Mouse (Mus musculus): ENCODE results near the gene Neurl2. TPM values are rescaled to one million over a fixed set of nuclear protein-coding genes. Genes with fewer than 3 reads are reported as not detected.

The Neurl2 gene
- total RNA-seq, 4 experiments from 2014 or later, result 53.8 to 59.3 (median 58.1) TPM

DNA sequence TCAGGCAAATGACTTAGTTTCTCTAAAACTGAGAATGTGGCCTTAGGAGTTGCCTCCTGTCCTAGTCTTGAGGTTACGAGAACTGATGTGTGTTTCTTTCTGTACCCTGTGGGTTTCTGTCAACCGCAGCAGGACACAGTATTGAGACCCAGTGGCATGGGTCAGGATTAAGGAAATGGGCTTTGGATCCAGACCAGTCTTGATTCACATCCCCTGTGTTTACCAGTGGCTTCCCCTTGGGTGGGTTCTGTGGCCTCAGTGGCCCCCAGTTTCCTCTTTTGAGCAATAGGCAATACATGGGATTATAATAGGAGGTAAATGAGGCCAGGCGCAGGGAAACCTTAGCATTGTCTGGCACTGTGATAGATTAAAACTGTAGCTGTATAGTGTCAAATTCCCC, 46.2 kb downstream of the Neurl2 start:
- no peak for DNase-seq (ENCODE audit: low spot score)

DNA sequence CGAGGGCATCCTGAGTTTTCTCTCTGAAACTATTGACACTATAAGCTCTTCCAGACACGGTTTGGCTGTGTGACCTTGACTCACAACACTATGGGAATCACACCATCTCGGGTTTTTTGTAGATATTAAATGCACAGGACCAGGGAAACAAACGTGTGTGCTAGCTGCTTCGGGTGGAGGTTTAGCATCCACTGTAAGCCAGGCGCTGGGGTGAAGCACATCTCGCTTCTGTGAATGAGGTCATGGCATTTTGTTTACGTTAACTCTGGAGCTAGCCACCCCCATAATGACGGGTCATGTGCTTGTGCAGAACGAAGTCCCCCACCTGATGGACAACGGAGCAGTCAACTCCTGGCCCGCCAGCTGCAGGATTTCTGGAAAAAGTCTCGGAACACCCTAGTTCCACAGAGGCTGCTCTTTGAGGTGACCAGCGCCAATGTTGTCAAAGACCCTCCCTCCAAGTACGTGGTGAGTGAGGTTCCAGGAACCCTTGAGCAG, 46.8 kb downstream of the Neurl2 start:
- DNase-seq (ENCODE audit: low spot score), result peak; percentile 31

DNA sequence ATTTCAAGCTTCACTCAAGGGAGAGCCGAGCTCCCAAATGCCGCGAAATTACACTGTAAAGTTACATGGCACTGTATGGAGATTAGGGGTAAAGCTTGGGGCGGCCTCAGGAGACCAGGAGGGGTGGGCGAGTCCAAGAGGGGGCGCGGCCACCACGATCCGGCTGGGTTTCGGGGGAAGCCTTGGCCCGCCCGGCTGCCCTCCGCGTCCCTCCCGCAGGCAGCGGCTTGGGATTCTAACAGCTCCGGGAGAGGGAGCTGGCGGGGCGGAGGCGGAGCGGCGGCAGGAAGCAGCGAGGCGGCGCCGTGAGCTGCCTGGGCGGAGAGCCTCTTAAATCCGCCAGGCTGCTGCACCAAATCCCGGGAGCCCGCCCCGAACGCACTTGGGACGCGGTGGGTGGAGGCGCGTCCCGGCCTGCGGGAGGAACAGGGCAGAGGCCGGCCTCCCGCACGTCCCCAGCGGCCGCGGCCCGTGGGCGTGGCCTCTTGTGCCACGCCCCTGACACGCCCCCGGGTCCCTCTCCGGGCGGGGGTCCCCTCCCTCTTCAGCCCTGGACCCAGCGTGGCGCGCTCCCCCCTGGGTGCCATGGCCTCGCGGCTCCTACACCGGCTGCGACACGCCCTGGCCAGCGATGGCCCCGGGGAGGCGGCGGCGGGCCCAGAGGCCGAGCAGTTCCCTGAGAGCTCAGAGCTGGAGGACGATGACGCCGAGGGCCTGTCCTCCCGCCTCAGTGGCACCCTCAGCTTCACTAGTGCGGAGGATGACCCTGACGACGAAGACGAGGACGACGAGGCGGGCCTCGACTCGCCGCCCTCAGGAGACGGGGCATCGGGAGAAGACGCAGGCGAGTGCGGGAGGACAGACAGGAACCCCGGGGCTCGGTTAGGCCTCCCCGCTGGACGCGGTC, 47.5 kb downstream of the Neurl2 start, which contains the start of gene Snx21:
TSS of gene Snx21 (plus strand) at position 343 of the 907 bp plus-strand sequence.
- DNase-seq (ENCODE audit: low spot score), result peak; percentile 89

DNA sequence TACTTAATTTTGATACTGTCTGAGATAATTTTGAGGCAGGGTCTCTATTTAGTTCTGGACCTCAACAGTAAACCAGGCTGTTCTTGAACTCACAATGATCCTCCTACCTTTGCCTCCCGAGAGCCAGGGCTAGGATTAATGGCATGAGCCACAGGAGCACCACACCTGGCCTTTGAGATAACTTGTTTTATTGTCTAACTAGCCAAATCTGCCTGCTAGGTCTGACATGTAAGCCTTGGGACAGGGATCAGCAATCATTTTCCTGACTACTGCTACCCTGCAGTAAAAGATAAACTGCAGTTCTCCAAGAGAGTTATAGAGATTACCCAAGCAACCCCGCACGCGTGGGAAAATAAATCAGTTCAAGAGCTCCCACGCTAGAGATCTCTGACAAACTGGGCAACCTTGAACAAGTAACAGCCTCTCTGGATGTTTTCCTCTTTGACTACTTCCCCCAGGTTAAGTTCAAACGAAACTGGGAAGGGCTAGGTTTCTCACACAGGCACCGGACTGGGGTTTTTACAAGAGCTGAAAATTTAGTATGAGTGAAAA, 48.3 kb downstream of the Neurl2 start:
- DNase-seq (ENCODE audit: low spot score), result no peak

DNA sequence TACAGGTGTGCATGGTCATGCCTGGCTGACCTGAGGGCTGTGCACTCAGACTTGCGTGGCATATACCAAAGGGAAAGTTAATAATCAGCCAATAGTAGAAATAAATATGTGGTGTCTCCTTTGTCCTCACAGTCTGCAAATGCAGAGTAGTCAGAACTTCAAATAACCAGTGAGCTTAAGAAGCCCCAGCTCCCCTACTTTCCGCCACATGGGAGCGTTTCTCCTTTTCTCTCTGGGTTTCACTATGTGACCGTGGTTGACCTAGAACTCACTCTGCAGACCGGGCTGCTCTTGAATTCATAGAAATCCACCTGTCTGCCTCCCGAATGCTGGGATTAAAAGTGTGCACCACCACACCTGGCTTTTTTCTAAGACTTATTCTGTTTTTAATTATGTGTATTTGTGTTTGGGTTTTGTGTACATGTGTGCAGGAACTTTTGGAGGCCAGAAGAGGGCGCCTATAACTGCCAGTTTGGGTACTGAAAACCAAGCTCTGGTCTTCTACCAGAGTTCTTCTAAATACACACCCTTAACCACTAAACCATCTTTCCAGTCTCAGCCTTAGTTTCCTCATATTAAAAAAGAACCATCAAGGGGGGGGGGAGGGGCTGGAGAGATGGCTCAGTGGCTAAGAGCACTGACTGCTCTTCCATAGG, 49.2 kb downstream of the Neurl2 start:
- no peak for DNase-seq (ENCODE audit: low spot score)

DNA sequence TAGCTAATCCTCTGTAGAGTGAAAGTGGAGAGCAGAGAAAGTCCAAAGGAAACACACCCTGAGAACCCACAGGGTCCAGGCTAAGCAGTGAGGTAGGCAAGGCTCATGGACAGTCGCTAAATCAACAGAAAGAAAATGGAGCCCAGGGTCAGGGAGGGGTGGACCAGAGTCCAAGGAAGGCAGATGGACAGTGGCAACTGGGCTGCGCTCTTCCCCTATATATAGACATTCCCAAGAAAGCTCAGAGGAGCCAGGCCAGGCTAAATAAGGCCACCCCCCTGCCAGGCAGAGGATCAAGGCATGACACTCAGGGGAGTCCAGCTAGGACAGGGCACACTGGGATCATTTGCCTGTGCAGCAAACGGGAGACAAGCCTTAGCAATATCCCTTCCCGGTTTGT, 51.4 kb downstream of the Neurl2 start:
- no peak for DNase-seq (ENCODE audit: low spot score)

Other genes with a start within 250 kb of the Neurl2 start
- under 1 TPM in 1 of 4 experiments, not detected in 3; 0.49 TPM for gene Wfdc6a, start 248.0 kb downstream of the Neurl2 start, total RNA-seq (2022)
- not detected for gene Eppin, start 239.9 kb downstream of the Neurl2 start, total RNA-seq (2022)
- not detected for gene Wfdc6b, start 219.9 kb downstream of the Neurl2 start, total RNA-seq (2022)
- gene Wfdc8, start 219.8 kb downstream of the Neurl2 start, total RNA-seq (2022), result not detected
- gene Wfdc16, start 194.7 kb downstream of the Neurl2 start, total RNA-seq (2022), result not detected
- not detected for gene Wfdc10, start 177.4 kb downstream of the Neurl2 start, total RNA-seq (2022)
- gene Wfdc9, start 176.9 kb downstream of the Neurl2 start, total RNA-seq (2022), result not detected
- gene Wfdc11, start 159.4 kb downstream of the Neurl2 start, total RNA-seq (2022), result not detected
- under 1 TPM in 1 of 4 experiments, not detected in 3; 0.24 TPM for gene Wfdc13, start 148.3 kb downstream of the Neurl2 start, total RNA-seq (2022)
- not detected for gene Spint4, start 135.0 kb downstream of the Neurl2 start, total RNA-seq (2022)
- gene Spint5, start 118.2 kb downstream of the Neurl2 start, total RNA-seq (2022), result not detected
- under 1 TPM in 2 of 4 experiments, not detected in 2; 0.30 to 0.83 TPM for gene Wfdc3, start 87.5 kb downstream of the Neurl2 start, total RNA-seq (2022)
- 10 to 100 TPM; 20.4 to 28.2 (median 26.9) TPM for gene Dnttip1, start 87.5 kb downstream of the Neurl2 start, total RNA-seq (2022)
- gene Ube2c, start 63.6 kb downstream of the Neurl2 start, total RNA-seq (2022), result 1 to 10 TPM in 2 of 4 experiments, under 1 TPM in 2; 0.47 to 2.7 (median 1.4) TPM
- gene Tnnc2, start 53.5 kb downstream of the Neurl2 start, total RNA-seq (2022), result 1 to 10 TPM; 2.9 to 7.2 (median 3.1) TPM
- gene Snx21, start 47.6 kb downstream of the Neurl2 start, total RNA-seq (2022), result 10 to 100 TPM; 23.1 to 24.9 (median 23.5) TPM
- 10 to 100 TPM; 12.3 to 13.3 (median 12.6) TPM for gene Acot8, start 28.6 kb downstream of the Neurl2 start, total RNA-seq (2022)
- gene Zswim3, start 28.4 kb downstream of the Neurl2 start, total RNA-seq (2022), result 1 to 10 TPM; 2.2 to 2.7 (median 2.5) TPM
- gene Zswim1, start 10.8 kb downstream of the Neurl2 start, total RNA-seq (2022), result 1 to 10 TPM; 4.6 to 6.1 (median 5.1) TPM
- 1 to 10 TPM in 1 of 4 experiments, under 1 TPM in 2, not detected in 1; 0.66 to 1.2 (median 0.80) TPM for gene Spata25, start 4.9 kb downstream of the Neurl2 start, total RNA-seq (2022)
- gene Ctsa, start 583 bp downstream of the Neurl2 start, total RNA-seq (2022), result 100 to 1,000 TPM in 3 of 4 experiments, 10 to 100 TPM in 1; 94.7 to 106 (median 103) TPM
- gene Pltp, start 24.3 kb upstream of the Neurl2 start, total RNA-seq (2022), result 10 to 100 TPM; 32.8 to 40.4 (median 35.7) TPM
- gene Pcif1, start 45.8 kb upstream of the Neurl2 start, total RNA-seq (2022), result 10 to 100 TPM; 23.3 to 34.7 (median 33.0) TPM
- gene Zfp335, start 78.3 kb upstream of the Neurl2 start, total RNA-seq (2022), result 1 to 10 TPM; 7.6 to 8.5 (median 8.2) TPM
- gene Mmp9, start 107.3 kb upstream of the Neurl2 start, total RNA-seq (2022), result 1 to 10 TPM in 2 of 4 experiments, under 1 TPM in 2; 0.84 to 1.2 (median 0.98) TPM
- gene Slc12a5, start 127.3 kb upstream of the Neurl2 start, total RNA-seq (2022), result 1 to 10 TPM; 1.2 to 4.2 (median 2.8) TPM
- 10 to 100 TPM; 15.2 to 18.9 (median 18.6) TPM for gene Ncoa5, start 201.4 kb upstream of the Neurl2 start, total RNA-seq (2022)
- gene Cd40, start 222.2 kb upstream of the Neurl2 start, total RNA-seq (2022), result 1 to 10 TPM; 1.6 to 2.4 (median 1.9) TPM

All from heart, adult 8-10 months (tissue).